Mouse (Mus musculus) hindbrain, embryonic 11.5 days (tissue): ENCODE data around the gene Wbp11. TPM values are rescaled to one million over a fixed set of nuclear protein-coding genes. Genes with fewer than 3 reads are reported as not detected.
"Not testable (repeated sequence)": the region's sequence is repeated elsewhere in the genome, so short reads cannot be mapped to it uniquely, and the experiment has no call there.

Experiments used
- ATAC-seq: fragments of 200-750 bp; cut with Nextera tagmentation; 2 replicates; pipeline ENCODE4 v1.8.0; 2017; ENCODE audit warnings: mild to moderate bottlenecking, moderate TSS enrichment, moderate library complexity; ENCODE audit not compliant: low FRiP score
- DNase-seq: peaks from one replicate; pipeline ENCODE4 v3.0.0-alpha.2; 2015; ENCODE audit warnings: low spot score
- H3K27ac ChIP-seq: fragments of 300-500 bp; sonication (generic); 2 replicates; pipeline ENCODE4 v1.5.1; 2014; ENCODE audit warnings: mild to moderate bottlenecking, low read depth, low read length
- H3K27me3 ChIP-seq: fragments of 300-500 bp; sonication (generic); 2 replicates; pipeline ENCODE4 v1.6.1; 2014; ENCODE audit warnings: mild to moderate bottlenecking, low read length, moderate library complexity, mixed read lengths; ENCODE audit not compliant: control insufficient read depth, insufficient read depth
- H3K36me3 ChIP-seq: fragments of 300-500 bp; sonication (generic); 2 replicates; pipeline ENCODE4 v1.6.1; 2014; ENCODE audit warnings: mild to moderate bottlenecking, low read length, moderate library complexity, mixed read lengths; ENCODE audit not compliant: control insufficient read depth, insufficient read depth
- H3K4me1 ChIP-seq: fragments of 300-500 bp; sonication (generic); replicated peaks from 2 replicates; pipeline ENCODE4 v1.6.1; 2014; ENCODE audit warnings: low read length, mixed read lengths; ENCODE audit not compliant: control insufficient read depth, insufficient read depth
- H3K4me2 ChIP-seq: fragments of 300-500 bp; sonication (generic); replicated peaks from 2 replicates; pipeline ENCODE4 v1.6.1; 2014; ENCODE audit warnings: mild to moderate bottlenecking, low read depth, low read length
- H3K4me3 ChIP-seq: fragments of 300-500 bp; sonication (generic); 2 replicates; pipeline ENCODE4 v1.5.1; 2014; ENCODE audit warnings: low read depth, low read length
- H3K9ac ChIP-seq: fragments of 300-500 bp; sonication (generic); 2 replicates; pipeline ENCODE4 v1.6.1; 2014; ENCODE audit warnings: low read depth, low read length
- H3K9me3 ChIP-seq: fragments of 300-500 bp; sonication (generic); 2 replicates; pipeline ENCODE4 v1.6.1; 2016; ENCODE audit warnings: low read length; ENCODE audit not compliant: control insufficient read depth
- WGBS: fragments of 180-500 bp; shearing (Covaris S2); extraction: QIAGEN DNeasy Blood & Tissue Kit; methylation state at CpG from one replicate; pipeline ENCODE4 v1.1.7; 2014; 5-methylcytosine and 5-hydroxymethylcytosine counted together
- polyA plus RNA-seq: library from polyadenylated mRNA; unstranded; fragments of >200 nt; fragmentation: Nextera tagmentation; extraction: Ambion mirVana; gene quantifications from 2 replicates; pipeline ENCODE4 v1.2.1, GENCODE M21; 2014

Wbp11 gene
- polyA plus RNA-seq, 1 experiment from 2014 or later, result 116 TPM

GRCm38 (mm10) chr6:136803739-136804633 lies 24.0 kb downstream of the Wbp11 start, which contains the start of gene Hist4h4:
Hist4h4 (minus strand) TSS chr6:136804415.
- Histone ChIP-seq H3K4me2 (peak within 1 kb of the TSS; percentile 83), H3K27ac (peak within 1 kb of the TSS; percentile 100), H3K4me1 (peaks cover 2% of the 10 kb centered on the region; the same call in 1 of the 2 replicates), H3K36me3 (no peaks in the 10 kb centered on the region), H3K9ac (peak within 1 kb of the TSS; percentile 99), H3K27me3 (no peaks in the 10 kb centered on the region), H3K4me3 (peak within 1 kb of the TSS; percentile 69), H3K9me3 (no peaks in the 10 kb centered on the region)
- peak; percentile 77 for ATAC-seq
- peak; percentile 95 for DNase-seq
- WGBS, result under 1% methylated on average over 50 of the region's 50 CpGs

- ATAC-seq (no peak; the same call in 1 of the 2 replicates), DNase-seq (no peak)
- no peaks in the 10 kb centered on the region for H3K9me3 ChIP-seq
These were observed 24.8 kb downstream of the Wbp11 start for GRCm38 (mm10) chr6:136803093-136803738.

GRCm38 (mm10) chr6:136801274-136801673 lies 26.8 kb downstream of the Wbp11 start:
- Histone ChIP-seq H3K9me3 (no peaks in the 10 kb centered on the region), H3K4me3 (no peak overlapping the region), H3K4me2 (no peak overlapping the region), H3K27ac (no peak overlapping the region), H3K27me3 (no peaks in the 10 kb centered on the region), H3K36me3 (no peaks in the 10 kb centered on the region), H3K4me1 (peaks cover 2% of the 10 kb centered on the region; the same call in 1 of the 2 replicates), H3K9ac (no peak overlapping the region)
- ATAC-seq, result no peak
- no peak for DNase-seq
- WGBS, result 86% methylated on average over 6 of the region's 6 CpGs

More at GRCm38 (mm10) chr6:136803093-136803738, 24.8 kb downstream of the Wbp11 start:
- WGBS, result 24% methylated on average over 11 of the region's 12 CpGs
- peaks cover 2% of the 10 kb centered on the region; the same call in 1 of the 2 replicates for H3K4me1 ChIP-seq
- H3K36me3 ChIP-seq, result no peaks in the 10 kb centered on the region
- peak overlapping the region; percentile 69 for H3K4me3 ChIP-seq
- peak overlapping the region; percentile 99 for H3K9ac ChIP-seq
- peak overlapping the region; percentile 100 for H3K27ac ChIP-seq
- H3K27me3 ChIP-seq, result no peaks in the 10 kb centered on the region
- peak overlapping the region; percentile 83 for H3K4me2 ChIP-seq

DNA sequence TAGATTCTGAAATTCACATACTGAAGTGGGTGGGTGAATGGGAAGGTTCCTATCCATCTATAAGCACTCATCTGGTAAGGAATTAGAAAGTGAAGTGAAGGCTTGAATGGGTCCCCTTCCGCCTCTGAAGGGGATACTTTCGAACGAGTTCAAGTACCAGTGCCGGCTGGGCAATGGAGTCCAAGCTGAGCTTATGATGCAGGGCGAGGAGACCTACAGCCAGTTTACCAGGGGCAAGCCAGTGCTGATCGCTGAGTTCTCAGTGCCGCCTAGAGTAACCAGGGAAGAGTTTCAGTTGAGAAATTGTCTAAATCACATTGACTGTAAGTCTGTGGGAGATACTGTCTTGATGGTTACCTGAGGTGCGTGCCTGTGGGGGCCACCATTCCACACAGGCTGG lies 27.3 kb downstream of the Wbp11 start:
- H3K36me3 ChIP-seq, result no peaks in the 10 kb centered on the region
- DNase-seq, result no peak
- H3K4me1 ChIP-seq, result peaks cover 2% of the 10 kb centered on the region; the same call in 1 of the 2 replicates
- H3K27ac ChIP-seq, result no peak overlapping the region
- no peak overlapping the region for H3K4me2 ChIP-seq
- ATAC-seq, result no peak
- H3K9ac ChIP-seq, result no peak overlapping the region
- no peaks in the 10 kb centered on the region for H3K27me3 ChIP-seq
- H3K9me3 ChIP-seq, result no peaks in the 10 kb centered on the region
- 89% methylated on average over 8 of the region's 8 CpGs for WGBS
- H3K4me3 ChIP-seq, result no peak overlapping the region

GRCm38 (mm10) chr6:136797874-136798693 lies 29.9 kb downstream of the Wbp11 start:
- H3K36me3 ChIP-seq, ATAC-seq, H3K4me1 ChIP-seq, H3K4me3 ChIP-seq, H3K9ac ChIP-seq, H3K27me3 ChIP-seq, H3K4me2 ChIP-seq, H3K9me3 ChIP-seq, H3K27ac ChIP-seq, DNase-seq: not testable (repeated sequence)
- 82% methylated on average over 3 of the region's 3 CpGs for WGBS

DNA sequence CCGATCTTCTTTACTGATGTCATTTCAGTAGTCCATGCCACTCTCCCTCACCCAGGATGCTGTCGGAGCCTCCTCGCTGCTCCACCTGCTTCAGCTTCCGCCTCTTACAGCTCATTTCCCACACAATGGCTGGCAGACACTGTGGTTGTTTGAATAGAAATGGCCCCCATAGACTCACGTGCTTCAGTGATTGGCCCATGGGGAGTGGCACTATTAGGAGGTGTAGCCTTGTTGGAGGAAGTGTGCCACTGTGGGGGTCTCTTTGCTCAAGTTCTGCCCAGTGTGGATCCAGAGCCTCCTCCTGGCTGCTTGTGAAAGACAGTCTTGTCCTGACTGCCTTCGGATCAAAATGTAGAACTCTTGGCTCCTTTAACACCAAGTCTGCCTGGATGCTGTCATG lies 32.2 kb downstream of the Wbp11 start:
- Histone ChIP-seq H3K27me3 (0 out of 2 replicates have a peak, but pooled peaks cover 2% of the 10 kb centered on the region), H3K9me3 (no peaks in the 10 kb centered on the region), H3K4me1 (no peaks in the 10 kb centered on the region), H3K27ac (no peak overlapping the region), H3K36me3 (no peaks in the 10 kb centered on the region), H3K4me2 (no peak overlapping the region), H3K9ac (no peak overlapping the region), H3K4me3 (no peak overlapping the region)
- DNase-seq (no peak), ATAC-seq (no peak)
- WGBS, result 52% methylated on average over 6 of the region's 6 CpGs

DNA sequence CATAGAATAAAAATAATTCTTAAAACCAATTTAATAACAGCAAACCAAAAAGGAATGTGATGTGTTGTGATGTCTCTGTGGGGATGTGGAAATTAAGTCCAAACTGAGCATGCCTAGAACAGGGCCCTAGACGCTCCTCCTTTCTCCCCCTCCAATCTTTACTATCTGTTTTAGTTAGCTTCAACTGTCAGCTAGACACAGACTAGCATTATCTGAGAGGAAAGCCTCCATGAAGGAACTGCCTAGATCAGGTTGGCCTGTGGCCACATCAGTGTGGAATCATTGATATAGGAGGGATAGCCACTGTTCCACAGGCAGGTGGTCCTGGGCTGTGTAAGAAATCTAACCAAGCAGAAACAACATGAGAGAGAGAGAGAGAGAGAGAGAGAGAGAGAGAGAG lies 32.9 kb downstream of the Wbp11 start:
- Histone ChIP-seq H3K36me3 (no peaks in the 10 kb centered on the region), H3K27ac (no peak overlapping the region), H3K4me2 (no peak overlapping the region), H3K9me3 (no peaks in the 10 kb centered on the region), H3K4me1 (no peaks in the 10 kb centered on the region), H3K4me3 (no peak overlapping the region), H3K27me3 (0 out of 2 replicates have a peak, but pooled peaks cover 2% of the 10 kb centered on the region), H3K9ac (no peak overlapping the region)
- 62% methylated on average over 1 of the region's 1 CpGs for WGBS
- ATAC-seq (no peak), DNase-seq (no peak)

DNA sequence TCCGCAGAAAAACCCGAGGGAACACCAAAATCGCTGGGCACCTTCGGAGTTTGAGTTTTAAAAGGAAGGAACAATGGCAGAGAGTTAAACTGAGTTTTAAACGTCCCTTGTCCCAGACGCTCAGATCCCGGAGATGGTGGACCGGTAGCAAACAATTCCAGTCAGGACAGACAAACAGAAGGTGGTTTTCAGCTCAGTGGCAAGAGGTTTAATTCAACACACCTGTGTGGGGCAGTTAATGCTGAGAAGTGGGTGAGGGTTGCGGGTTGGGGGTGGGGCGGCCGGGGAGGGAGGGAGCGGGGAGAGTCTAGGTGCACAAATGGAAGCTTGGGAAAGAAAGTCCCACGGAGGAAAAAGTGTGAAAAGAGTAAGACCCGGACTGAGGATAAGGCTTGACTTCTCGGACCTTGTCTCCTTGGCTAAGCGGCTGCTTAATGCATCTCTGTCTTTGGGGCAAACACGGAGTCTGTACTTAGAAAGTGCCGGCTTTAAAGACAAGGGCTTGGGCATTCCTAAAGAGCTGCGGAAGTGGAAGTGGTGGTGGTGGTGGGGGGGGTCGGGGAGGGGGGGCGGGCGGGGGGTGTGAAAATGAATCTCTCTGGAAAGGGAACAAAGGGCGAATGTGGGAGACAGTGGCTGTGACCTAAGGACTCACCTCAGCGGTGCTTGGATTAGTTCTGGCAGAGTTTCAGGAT lies 34.1 kb downstream of the Wbp11 start:
- H3K4me1 ChIP-seq, result no peaks in the 10 kb centered on the region
- H3K27me3 ChIP-seq, result 0 out of 2 replicates have a peak, but pooled peaks cover 2% of the 10 kb centered on the region
- peak overlapping the region; percentile 34 for H3K4me3 ChIP-seq
- ATAC-seq, result peak; percentile 44
- H3K9ac ChIP-seq, result no peak overlapping the region
- peak overlapping the region; percentile 49 for H3K4me2 ChIP-seq
- H3K27ac ChIP-seq, result no peak overlapping the region
- peak; percentile 43 for DNase-seq
- H3K9me3 ChIP-seq, result no peaks in the 10 kb centered on the region
- no peaks in the 10 kb centered on the region for H3K36me3 ChIP-seq
- 0% methylated on average over 22 of the region's 24 CpGs for WGBS
